Mouse (Mus musculus) activated CD4-positive, CD25-positive, alpha-beta regulatory T cell, adult 9 weeks (primary cell): Measurements from ENCODE around the gene Chst12. TPM values are rescaled to one million over a fixed set of nuclear protein-coding genes. Genes with fewer than 3 reads are reported as not detected.

Source experiments
- polyA plus RNA-seq: library from polyadenylated mRNA; unstranded; fragments of 100-300 nt; shearing (Covaris generic); gene quantifications from one replicate; pipeline ENCODE4 v1.2.1, GENCODE M21; 2017

Gene Chst12
- polyA plus RNA-seq: 37.5 TPM

GRCm38 (mm10) chr5:140505208-140505780 lies at the start of gene Chst12:
TSS of gene Chst12 (plus strand) at chr5:140505550.

GRCm38 (mm10) chr5:140564896-140565295 lies 59.5 kb downstream of the Chst12 start, which contains the start of gene Grifin:
TSS of gene Grifin (minus strand) at chr5:140565071.

Other genes starting within 250 kb of the Chst12 start
- gene Mad1l1, start 184.0 kb upstream of the Chst12 start, polyA plus RNA-seq: 31.6 TPM
- 25.4 TPM for gene Nudt1, start 183.9 kb upstream of the Chst12 start, polyA plus RNA-seq
- gene Mrm2, start 173.7 kb upstream of the Chst12 start, polyA plus RNA-seq: 17.2 TPM
- gene Snx8, start 116.3 kb upstream of the Chst12 start, polyA plus RNA-seq: 1.9 TPM
- gene Eif3b, start 86.2 kb upstream of the Chst12 start, polyA plus RNA-seq: 47.0 TPM
- gene Gm4869, start 59.9 kb upstream of the Chst12 start, polyA plus RNA-seq: not detected
- gene Grifin, start 59.5 kb downstream of the Chst12 start, polyA plus RNA-seq: 2.5 TPM
- 94.1 TPM for gene Lfng, start 101.8 kb downstream of the Chst12 start, polyA plus RNA-seq
- gene Ttyh3, start 143.5 kb downstream of the Chst12 start, polyA plus RNA-seq: 4.4 TPM
- gene Iqce, start 196.8 kb downstream of the Chst12 start, polyA plus RNA-seq: 48.3 TPM
- gene Brat1, start 199.5 kb downstream of the Chst12 start, polyA plus RNA-seq: 36.9 TPM
- gene Amz1, start 218.6 kb downstream of the Chst12 start, polyA plus RNA-seq: 0.61 TPM